8 mouse cellular contexts compared by ENCODE assay signal in the genomic region with DNA sequence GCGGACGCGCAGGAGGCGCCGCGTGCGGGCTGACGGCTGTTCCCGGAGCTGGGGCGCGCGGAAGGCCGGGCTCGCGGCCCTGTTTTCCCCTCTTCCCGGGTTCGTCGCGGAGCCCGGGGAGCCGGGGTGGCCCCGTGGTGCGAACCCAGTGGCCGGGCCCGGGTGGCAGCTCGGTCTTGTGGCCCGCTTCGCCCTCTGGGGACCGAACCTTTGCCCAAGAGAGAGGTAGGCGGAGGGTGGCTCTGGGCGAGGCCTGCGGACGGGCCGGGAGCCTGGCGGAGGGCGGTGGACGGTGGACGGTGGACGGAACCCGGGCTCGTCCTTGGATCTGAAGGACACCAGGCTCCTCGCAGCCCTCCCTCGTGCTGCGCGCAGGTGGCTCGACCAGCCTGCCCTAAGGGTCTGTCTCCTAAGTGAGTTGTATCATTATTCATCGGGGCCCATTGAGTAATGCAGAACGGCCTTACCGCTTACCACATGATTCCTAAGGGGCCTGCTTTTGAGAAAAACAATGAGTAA. TPM values are rescaled to one million over a fixed set of nuclear protein-coding genes. Genes with fewer than 3 reads are reported as not detected.
DNase-seq lines count a peak whose midpoint lies in the region; ATAC-seq and TF ChIP-seq lines count a peak whose summit lies in the region.

No protein-coding gene starts in this region.

- H3K36me3 ChIP-seq in forebrain, embryonic 11.5 days (ENCODE audit: control insufficient read depth, insufficient read depth, low read length): peaks cover 2% of the 10 kb centered on the region; the same call in 1 of the 2 replicates
- H3K36me3 ChIP-seq in liver, embryonic 15.5 days (replicated peaks): peaks cover 37% of the 10 kb centered on the region

- TF ChIP-seq POLR2A in bone marrow, adult 2 months (IDR thresholded peaks at IDR 0.05; ENCODE audit: borderline replicate concordance, control insufficient read depth, low read depth, low read length): no peak

- no peak for TF ChIP-seq CTCF in left cerebral cortex, adult 2 months (IDR thresholded peaks at IDR 0.05)
- no peak for TF ChIP-seq CTCF in bone marrow, adult 2 months (IDR thresholded peaks at IDR 0.05; ENCODE audit: control insufficient read depth, insufficient read depth, low read length)

- no peak; the same call in 1 of the 2 replicates for ATAC-seq in forebrain, embryonic 11.5 days (replicated peaks; ENCODE audit: low FRiP score)
- peak; percentile 63 for ATAC-seq in liver, embryonic 15.5 days (ENCODE audit: insufficient read depth)
- ATAC-seq in inflammation-experienced regulatory T-cells, adult 6 months: no peak

- WGBS in bone marrow, adult 2 months: 0% methylated on average over 48 of the region's 49 CpGs
- 0% methylated on average over 49 of the region's 49 CpGs for WGBS in forebrain, embryonic 11.5 days
- under 1% methylated on average over 45 of the region's 49 CpGs for WGBS in liver, embryonic 15.5 days (ENCODE audit: insufficient replicate concordance)

- peak overlapping the region; percentile 80 for H3K4me2 ChIP-seq in forebrain, embryonic 11.5 days (ENCODE audit: low read depth, low read length, severe bottlenecking)
- peak overlapping the region; percentile 82 for H3K4me2 ChIP-seq in liver, embryonic 15.5 days

- H3K27me3 ChIP-seq in forebrain, embryonic 11.5 days (ENCODE audit: control insufficient read depth, insufficient read depth, low read length): no peaks in the 10 kb centered on the region
- no peaks in the 10 kb centered on the region for H3K27me3 ChIP-seq in liver, embryonic 15.5 days

- no peaks in the 10 kb centered on the region for H3K9me3 ChIP-seq in forebrain, embryonic 11.5 days (ENCODE audit: control insufficient read depth, low read length)
- H3K9me3 ChIP-seq in liver, embryonic 15.5 days (replicated peaks): no peaks in the 10 kb centered on the region

- DNase-seq in left cerebral cortex, adult 2 months (ENCODE audit: extremely low spot score in 1 of 2, low spot score in 2 of 2): no peak
- no peak for DNase-seq in left cerebral cortex, postnatal 4 days
- DNase-seq in forebrain, embryonic 11.5 days (ENCODE audit: low spot score): no peak
- DNase-seq in urinary bladder, postnatal 25 days (ENCODE audit: low spot score): no peak
- no peak for DNase-seq in right cerebral cortex, adult 18-20 months

- H3K4me3 ChIP-seq in left cerebral cortex, adult 2 months: peak overlapping the region; percentile 81
- peak overlapping the region; percentile 78 for H3K4me3 ChIP-seq in bone marrow, adult 2 months (replicated peaks; ENCODE audit: control insufficient read depth, low read depth, low read length)
- H3K4me3 ChIP-seq in forebrain, embryonic 11.5 days (ENCODE audit: low read depth, low read length): peak overlapping the region; percentile 66
- peak overlapping the region; percentile 86 for H3K4me3 ChIP-seq in liver, embryonic 15.5 days (replicated peaks)

- H3K4me1 ChIP-seq in bone marrow, adult 2 months (ENCODE audit: control insufficient read depth, insufficient read depth, low read length): no peaks in the 10 kb centered on the region
- peaks cover 2% of the 10 kb centered on the region; the same call in 1 of the 2 replicates for H3K4me1 ChIP-seq in forebrain, embryonic 11.5 days (replicated peaks; ENCODE audit: control insufficient read depth, insufficient read depth, low read length)
- H3K4me1 ChIP-seq in liver, embryonic 15.5 days (replicated peaks): peaks cover 26% of the 10 kb centered on the region

- peak overlapping the region; percentile 97 for H3K27ac ChIP-seq in left cerebral cortex, adult 2 months
- peak overlapping the region; percentile 93 for H3K27ac ChIP-seq in bone marrow, adult 2 months (ENCODE audit: control insufficient read depth, insufficient read depth, low read depth, low read length, poor library complexity)
- 0 out of 2 replicates have a peak overlapping the region, but pooled peaks have one; percentile 55 for H3K27ac ChIP-seq in forebrain, embryonic 11.5 days (ENCODE audit: low read depth, low read length)
- peak overlapping the region; percentile 96 for H3K27ac ChIP-seq in liver, embryonic 15.5 days (replicated peaks)

- peak overlapping the region; percentile 69 for H3K9ac ChIP-seq in forebrain, embryonic 11.5 days (ENCODE audit: low read length)
- peak overlapping the region; percentile 91 for H3K9ac ChIP-seq in liver, embryonic 15.5 days

- intact Hi-C loops in left cerebral cortex, adult 2 months (cut with DNase I): loop anchor here (1.0 to 2.0 kb wide), 2 partner anchors 28 to 49 kb away; partner anchors contain the start of genes Zkscan5 and Zscan25
- intact Hi-C loops in left cerebral cortex, postnatal 4 days (cut with DNase I): no loop called here

RNA-seq across cellular contexts. Expression of gene Zfp655, which starts 0.4 kb away (rescaled TPM):
- 10 to 100 TPM; 33.1 to 34.2 TPM for total RNA-seq in left cerebral cortex, adult 2 months (2021)
- 10 to 100 TPM; 25.5 to 28.9 TPM for total RNA-seq in left cerebral cortex, postnatal 4 days (2021)
- polyA plus RNA-seq in bone marrow, adult 2 months (2011; ENCODE audit: insufficient read depth, insufficient read length, low replicate concordance, missing spikeins): 7.7 and 19.8 TPM in 2 replicates
- polyA plus RNA-seq in forebrain, embryonic 11.5 days (2014; fragmentation: Nextera tagmentation; extraction: Ambion mirVana): 37.2 and 39.2 TPM in 2 replicates
- polyA plus RNA-seq in liver, embryonic 15.5 days (2015; fragmentation: Nextera tagmentation; extraction: Ambion mirVana): 17.8 and 18.0 TPM in 2 replicates
- polyA plus RNA-seq in inflammation-experienced regulatory T-cells, adult 6 months (2017; shearing (Covaris generic)): 10 to 100 TPM; 59.4 to 73.3 (median 59.6) TPM

RNA-seq across cellular contexts. Expression of gene Zkscan5, which starts 27.6 kb away (rescaled TPM):
- total RNA-seq in left cerebral cortex, adult 2 months (2021): 10 to 100 TPM; 10.8 to 11.0 TPM
- 10 to 100 TPM; 15.5 to 16.0 TPM for total RNA-seq in left cerebral cortex, postnatal 4 days (2021)
- polyA plus RNA-seq in bone marrow, adult 2 months (2011; ENCODE audit: insufficient read depth, insufficient read length, low replicate concordance, missing spikeins): 3.4 and 5.1 TPM in 2 replicates
- polyA plus RNA-seq in forebrain, embryonic 11.5 days (2014; fragmentation: Nextera tagmentation; extraction: Ambion mirVana): 17.2 and 20.2 TPM in 2 replicates
- 3.6 and 3.7 TPM in 2 replicates for polyA plus RNA-seq in liver, embryonic 15.5 days (2015; fragmentation: Nextera tagmentation; extraction: Ambion mirVana)
- polyA plus RNA-seq in inflammation-experienced regulatory T-cells, adult 6 months (2017; shearing (Covaris generic)): 1 to 10 TPM; 4.1 to 7.6 (median 6.7) TPM

RNA-seq across cellular contexts. Expression of gene Zkscan14, which starts 30.3 kb away (rescaled TPM):
- 10 to 100 TPM; 13.4 to 14.1 TPM for total RNA-seq in left cerebral cortex, adult 2 months (2021)
- total RNA-seq in left cerebral cortex, postnatal 4 days (2021): 1 to 10 TPM; 6.4 to 7.5 TPM
- 7.0 and 12.5 TPM in 2 replicates for polyA plus RNA-seq in bone marrow, adult 2 months (2011; ENCODE audit: insufficient read depth, insufficient read length, low replicate concordance, missing spikeins)
- 6.5 and 8.1 TPM in 2 replicates for polyA plus RNA-seq in forebrain, embryonic 11.5 days (2014; fragmentation: Nextera tagmentation; extraction: Ambion mirVana)
- polyA plus RNA-seq in liver, embryonic 15.5 days (2015; fragmentation: Nextera tagmentation; extraction: Ambion mirVana): 8.7 and 8.8 TPM in 2 replicates
- 10 to 100 TPM; 13.9 to 23.1 (median 20.1) TPM for polyA plus RNA-seq in inflammation-experienced regulatory T-cells, adult 6 months (2017; shearing (Covaris generic))

RNA-seq across cellular contexts. Expression of gene Atp5j2, which starts 40.1 kb away (rescaled TPM):
- total RNA-seq in left cerebral cortex, adult 2 months (2021): 100 to 1,000 TPM; 217 to 220 TPM
- total RNA-seq in left cerebral cortex, postnatal 4 days (2021): 100 to 1,000 TPM; 213 to 222 TPM
- polyA plus RNA-seq in bone marrow, adult 2 months (2011; ENCODE audit: insufficient read depth, insufficient read length, low replicate concordance, missing spikeins): 218 and 277 TPM in 2 replicates
- polyA plus RNA-seq in forebrain, embryonic 11.5 days (2014; fragmentation: Nextera tagmentation; extraction: Ambion mirVana): 478 and 501 TPM in 2 replicates
- 406 and 457 TPM in 2 replicates for polyA plus RNA-seq in liver, embryonic 15.5 days (2015; fragmentation: Nextera tagmentation; extraction: Ambion mirVana)
- 100 to 1,000 TPM; 377 to 453 (median 389) TPM for polyA plus RNA-seq in inflammation-experienced regulatory T-cells, adult 6 months (2017; shearing (Covaris generic))

RNA-seq across cellular contexts. Expression of gene Zscan25, which starts 48.3 kb away (rescaled TPM):
- 10 to 100 TPM; 18.9 to 22.3 TPM for total RNA-seq in left cerebral cortex, adult 2 months (2021)
- 10 to 100 TPM; 17.5 to 17.8 TPM for total RNA-seq in left cerebral cortex, postnatal 4 days (2021)
- 1.7 and 4.7 TPM in 2 replicates for polyA plus RNA-seq in bone marrow, adult 2 months (2011; ENCODE audit: insufficient read depth, insufficient read length, low replicate concordance, missing spikeins)
- polyA plus RNA-seq in forebrain, embryonic 11.5 days (2014; fragmentation: Nextera tagmentation; extraction: Ambion mirVana): 0.41 and 0.77 TPM in 2 replicates
- polyA plus RNA-seq in liver, embryonic 15.5 days (2015; fragmentation: Nextera tagmentation; extraction: Ambion mirVana): 0.13 and 0.14 TPM in 2 replicates
- polyA plus RNA-seq in inflammation-experienced regulatory T-cells, adult 6 months (2017; shearing (Covaris generic)): under 1 TPM; 0.44 to 0.53 (median 0.49) TPM
